Mouse (Mus musculus) liver, embryonic 14.5 days (tissue): ENCODE results near the gene Timp4. TPM values are rescaled to one million over a fixed set of nuclear protein-coding genes. Genes with fewer than 3 reads are reported as not detected.

Source experiments
- ATAC-seq: fragments of 200-750 bp; cut with Nextera tagmentation; 2 replicates; pipeline ENCODE4 v1.8.0; 2017; ENCODE audit warnings: moderate number of reproducible peaks, mild to moderate bottlenecking, moderate library complexity; ENCODE audit not compliant: insufficient read depth
- DNase-seq, 3 experiments: peaks; one replicate each; pipeline ENCODE4 v3.0.0-alpha.2; 2012 to 2013; ENCODE audit warnings: low read depth in 3 of 3, low spot score in 3 of 3
- H3K27ac ChIP-seq: fragments of 300-500 bp; sonication (generic); 2 replicates; pipeline ENCODE4 v1.5.1; 2014; ENCODE audit warnings: moderate library complexity, mild to moderate bottlenecking, control low read depth, inconsistent platforms
- H3K27me3 ChIP-seq: fragments of 300-500 bp; sonication (generic); 2 replicates; pipeline ENCODE4 v1.6.1; 2014; ENCODE audit warnings: mild to moderate bottlenecking, low read length, moderate library complexity; ENCODE audit not compliant: control insufficient read depth, insufficient read depth
- H3K36me3 ChIP-seq: fragments of 300-500 bp; sonication (generic); replicated peaks from 2 replicates; pipeline ENCODE4 v1.6.1; 2014; ENCODE audit warnings: low read depth; ENCODE audit not compliant: control insufficient read depth, insufficient read depth
- H3K4me1 ChIP-seq, 2 experiments: fragments of 200-500 bp in 1 of 2; fragments of 300-500 bp in 1 of 2; sonication (generic) in 1 of 2; replicated peaks; 2 replicates each; pipeline ENCODE4 v1.6.1; 2012 to 2014; ENCODE audit warnings: antibody characterized with exemption in 1 of 2, inconsistent platforms in 1 of 2, low read length in 1 of 2; ENCODE audit not compliant: control insufficient read depth in 2 of 2, insufficient read depth in 2 of 2
- H3K4me2 ChIP-seq: fragments of 300-500 bp; sonication (generic); 2 replicates; pipeline ENCODE4 v1.6.1; 2014; ENCODE audit warnings: low read depth, mild to moderate bottlenecking, control low read depth, moderate library complexity
- H3K4me3 ChIP-seq, 2 experiments: fragments of 200-500 bp in 1 of 2; fragments of 300-500 bp in 1 of 2; sonication (generic) in 1 of 2; 2 replicates each; pipeline ENCODE4 v1.5.1; 2012 to 2014; ENCODE audit warnings: low read depth in 2 of 2, low read length in 2 of 2, mild to moderate bottlenecking in 2 of 2, control low read depth in 1 of 2, inconsistent platforms in 1 of 2, moderate library complexity in 1 of 2; ENCODE audit not compliant: insufficient read depth in 1 of 2
- H3K9ac ChIP-seq: fragments of 300-500 bp; sonication (generic); replicated peaks from 2 replicates; pipeline ENCODE4 v1.6.1; 2014; ENCODE audit warnings: mild to moderate bottlenecking, control low read depth, moderate library complexity
- H3K9me3 ChIP-seq: fragments of 300-500 bp; sonication (generic); 2 replicates; pipeline ENCODE4 v1.6.1; 2016; ENCODE audit warnings: low read length, mixed read lengths; ENCODE audit not compliant: control insufficient read depth
- CTCF ChIP-seq: IDR thresholded peaks from 2 replicates; pipeline ENCODE4 v1.5.1; 2016; ENCODE audit warnings: antibody characterized with exemption, low read depth, control low read depth
- EP300 ChIP-seq: IDR thresholded peaks from 2 replicates; pipeline ENCODE4 v1.6.1; 2016; ENCODE audit warnings: antibody characterized with exemption, low read depth
- WGBS: fragments of 180-500 bp; shearing (Covaris S2); extraction: QIAGEN DNeasy Blood & Tissue Kit; methylation state at CpG from one replicate; pipeline ENCODE4 v1.1.7; 2014; ENCODE audit not compliant: insufficient replicate concordance; 5-methylcytosine and 5-hydroxymethylcytosine counted together
- polyA plus RNA-seq, 2 experiments: library from polyadenylated mRNA; depleted of rRNA in 1 of 2; stranded (reverse) in 1 of 2; unstranded in 1 of 2; fragments of >200 nt; fragmentation: Nextera tagmentation in 1 of 2; extraction: Ambion mirVana in 1 of 2; gene quantifications; 2 replicates each; pipeline versions ENCODE4 v1.2.1 to v1.2.3; 2012 to 2014

Timp4 gene
- polyA plus RNA-seq (2012; rRNA removed) (not detected in 2 replicates), polyA plus RNA-seq (2014; fragmentation: Nextera tagmentation; extraction: Ambion mirVana) (not detected in 2 replicates)

DNA sequence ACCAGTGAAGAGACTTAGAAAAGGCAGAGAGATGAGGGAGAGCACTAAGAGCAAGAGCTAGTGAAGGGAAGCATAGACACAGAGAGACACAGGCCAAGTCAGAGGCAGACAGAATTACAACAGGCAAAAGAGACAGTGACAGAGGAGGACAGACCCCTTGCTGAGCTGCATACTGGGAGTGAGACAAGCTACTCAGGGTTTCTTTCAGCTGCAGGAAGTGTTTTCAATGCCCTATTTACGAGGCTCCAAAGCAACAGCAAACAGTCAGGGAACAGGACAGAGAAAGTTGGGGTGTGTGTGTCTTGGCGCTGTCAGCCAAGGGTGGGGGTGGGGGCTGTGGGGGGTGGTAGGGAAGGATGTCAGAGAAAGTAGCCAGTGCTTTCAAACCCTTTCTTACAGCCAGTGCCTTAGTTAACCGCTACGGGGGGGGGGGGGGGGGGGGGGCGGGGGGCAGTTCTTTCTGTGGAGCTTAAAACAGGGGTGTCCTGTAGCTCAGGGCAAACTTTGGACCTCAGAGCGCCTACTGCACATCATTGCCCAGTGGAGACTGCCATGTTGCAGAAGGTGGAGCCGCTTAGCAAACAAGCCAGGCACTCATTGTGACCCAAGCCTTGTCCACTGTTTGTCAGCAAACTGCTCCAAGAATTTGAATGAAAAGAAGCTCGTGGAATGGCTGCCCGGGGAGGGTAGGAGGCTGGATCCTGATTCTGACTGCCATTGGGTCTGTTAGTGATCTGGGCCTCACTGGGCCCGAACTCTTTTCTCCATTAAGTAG, at the start of gene Timp4:
Timp4 (minus strand) TSS at position 107 of the 775 bp plus-strand sequence.
- H3K4me1 ChIP-seq: no peaks in the 10 kb centered on the region
- H3K9me3 ChIP-seq: no peaks in the 10 kb centered on the region
- H3K4me2 ChIP-seq: no peak within 1 kb of the TSS
- TF ChIP-seq CTCF: no peak
- no peak for ATAC-seq
- H3K27ac ChIP-seq: no peak within 1 kb of the TSS
- no peak within 1 kb of the TSS for H3K4me3 ChIP-seq
- no peaks in the 10 kb centered on the region for H3K36me3 ChIP-seq
- WGBS: 35% methylated on average over 9 of the region's 10 CpGs
- no peaks in the 10 kb centered on the region for H3K27me3 ChIP-seq
- DNase-seq: no peak
- H3K9ac ChIP-seq: no peak within 1 kb of the TSS

GRCm38 (mm10) chr6:115293877-115294276, 41.9 kb upstream of the Timp4 start:
- H3K27me3 ChIP-seq: no peaks in the 10 kb centered on the region
- 61% methylated on average over 2 of the region's 2 CpGs for WGBS
- no peak overlapping the region for H3K4me2 ChIP-seq
- no peak overlapping the region for H3K27ac ChIP-seq
- TF ChIP-seq EP300 (no peak), CTCF (no peak)
- H3K36me3 ChIP-seq: no peaks in the 10 kb centered on the region
- H3K4me3 ChIP-seq: no peak overlapping the region
- DNase-seq (no peak), ATAC-seq (no peak)
- H3K9me3 ChIP-seq: no peaks in the 10 kb centered on the region
- no peaks in the 10 kb centered on the region for H3K4me1 ChIP-seq
- H3K9ac ChIP-seq: no peak overlapping the region

- Histone ChIP-seq H3K4me1 (no peaks in the 10 kb centered on the region), H3K27me3 (no peaks in the 10 kb centered on the region), H3K4me3 (no peak overlapping the region), H3K9ac (no peak overlapping the region), H3K27ac (no peak overlapping the region), H3K9me3 (no peaks in the 10 kb centered on the region), H3K36me3 (no peaks in the 10 kb centered on the region), H3K4me2 (no peak overlapping the region)
- 61% methylated on average over 6 of the region's 6 CpGs for WGBS
- no peak for TF ChIP-seq CTCF
- no peak for TF ChIP-seq EP300
- no peak for DNase-seq
- no peak for ATAC-seq
These were observed 40.6 kb upstream of the Timp4 start for GRCm38 (mm10) chr6:115292621-115293020.

DNA sequence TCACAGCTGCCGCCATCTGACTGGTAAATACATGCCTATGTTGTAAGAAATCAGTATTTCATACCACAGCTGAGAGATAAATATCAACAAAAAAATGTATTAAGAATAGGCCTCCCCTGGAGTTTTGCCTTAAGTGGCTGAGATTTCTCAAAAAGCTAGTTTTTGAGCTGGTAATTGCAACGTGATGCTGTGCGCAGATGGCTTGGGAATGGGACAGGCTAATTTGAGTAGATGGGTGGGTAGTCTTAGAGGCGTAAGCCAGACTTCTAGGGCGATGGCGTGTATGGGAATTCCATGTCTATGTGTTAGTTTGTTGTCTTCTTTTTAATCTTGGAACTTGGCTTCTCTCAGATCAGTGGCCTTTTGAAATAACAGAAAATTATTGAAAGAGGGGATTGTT, 39.8 kb upstream of the Timp4 start:
- no peak for DNase-seq
- no peak overlapping the region for H3K27ac ChIP-seq
- 71% methylated on average over 6 of the region's 6 CpGs for WGBS
- TF ChIP-seq CTCF (no peak), EP300 (no peak)
- no peaks in the 10 kb centered on the region for H3K27me3 ChIP-seq
- H3K9ac ChIP-seq: no peak overlapping the region
- H3K36me3 ChIP-seq: no peaks in the 10 kb centered on the region
- no peaks in the 10 kb centered on the region for H3K9me3 ChIP-seq
- H3K4me2 ChIP-seq: no peak overlapping the region
- H3K4me3 ChIP-seq: no peak overlapping the region
- ATAC-seq: no peak
- H3K4me1 ChIP-seq: no peaks in the 10 kb centered on the region

- no peaks in the 10 kb centered on the region for H3K9me3 ChIP-seq
- ATAC-seq (no peak), DNase-seq (no peak)
- H3K27ac ChIP-seq: no peak overlapping the region
- no peak overlapping the region for H3K4me3 ChIP-seq
- WGBS: 52% methylated on average over 2 of the region's 2 CpGs
- no peak overlapping the region for H3K9ac ChIP-seq
- H3K36me3 ChIP-seq: no peaks in the 10 kb centered on the region
- TF ChIP-seq CTCF: no peak
- TF ChIP-seq EP300: no peak
- no peaks in the 10 kb centered on the region for H3K27me3 ChIP-seq
- no peak overlapping the region for H3K4me2 ChIP-seq
- no peaks in the 10 kb centered on the region for H3K4me1 ChIP-seq
These were observed 39.1 kb upstream of the Timp4 start for GRCm38 (mm10) chr6:115291068-115291467.
